Mouse (Mus musculus) liver (tissue): ENCODE measurements around the gene Tex46.

Experiments used
- DNase-seq: peaks from one replicate; pipeline ENCODE4 v3.0.0-alpha.2; 2020; ENCODE audit warnings: mixed read lengths

Tex46 gene

DNA sequence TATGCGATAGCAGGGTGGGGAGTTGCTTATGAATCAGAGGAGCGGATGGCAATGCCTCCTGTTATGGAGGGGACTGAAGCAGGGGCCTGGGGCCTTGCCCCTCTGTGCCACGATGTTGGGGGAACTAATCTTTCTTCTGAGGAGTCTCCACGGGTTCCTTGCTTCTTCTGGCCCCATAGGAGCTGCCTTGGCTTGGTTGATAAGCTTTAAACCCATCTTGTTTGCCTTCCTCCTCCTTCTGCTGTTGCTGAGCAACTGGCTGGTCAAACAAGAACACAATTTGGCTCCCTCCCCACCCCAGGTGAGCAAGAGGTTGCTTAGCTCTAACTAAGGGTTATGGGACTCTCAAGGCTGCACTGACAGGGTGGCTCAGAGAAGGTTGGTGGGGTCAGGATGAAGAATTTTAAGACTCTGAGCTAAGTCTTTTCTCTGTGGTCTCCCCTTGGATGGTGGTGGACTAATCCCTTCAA lies at the start of gene Tex46:
Gene Tex46 (plus strand): TSS at position 51 of the 470 bp plus-strand sequence.
- no peak for DNase-seq

- DNase-seq, result no peak
These were observed 47.5 kb upstream of the Tex46 start for GRCm38 (mm10) chr4:136562755-136563154.

GRCm38 (mm10) chr4:136568629-136569028 lies 41.6 kb upstream of the Tex46 start:
- DNase-seq, result no peak

- DNase-seq, result no peak
These were observed 40.2 kb upstream of the Tex46 start for GRCm38 (mm10) chr4:136569998-136570397.

- no peak for DNase-seq
These were observed 28.4 kb upstream of the Tex46 start for GRCm38 (mm10) chr4:136581885-136582284.

DNA sequence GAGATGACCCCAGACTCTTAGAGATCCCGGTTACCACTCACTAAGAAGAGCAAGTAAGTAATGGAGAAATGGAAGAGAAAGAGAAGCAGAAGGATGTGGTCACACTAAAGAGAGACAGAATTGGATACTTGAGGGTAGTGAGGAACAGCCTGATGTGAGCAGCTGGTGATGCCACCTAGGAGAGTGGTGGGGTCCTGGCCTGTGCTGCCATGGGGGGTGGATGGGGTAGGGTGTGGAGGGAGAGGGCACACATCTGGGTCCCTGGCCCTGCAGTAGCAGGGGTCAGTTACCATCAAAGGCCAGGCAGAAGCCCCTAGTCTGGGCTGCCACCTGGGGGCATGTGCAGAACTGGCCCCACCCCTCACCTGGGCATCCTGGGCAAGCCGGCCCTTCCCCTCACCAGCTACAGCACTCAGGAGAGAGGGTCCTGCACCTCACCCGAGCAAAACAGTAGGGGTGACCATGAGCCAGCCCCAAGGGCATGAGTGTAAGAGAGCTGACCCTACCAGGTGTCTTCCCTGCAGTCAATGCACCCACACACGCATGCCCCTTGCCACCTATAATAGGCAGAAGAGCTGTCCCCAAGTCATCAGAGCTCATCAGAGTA lies 22.9 kb upstream of the Tex46 start:
- no peak for DNase-seq

DNA sequence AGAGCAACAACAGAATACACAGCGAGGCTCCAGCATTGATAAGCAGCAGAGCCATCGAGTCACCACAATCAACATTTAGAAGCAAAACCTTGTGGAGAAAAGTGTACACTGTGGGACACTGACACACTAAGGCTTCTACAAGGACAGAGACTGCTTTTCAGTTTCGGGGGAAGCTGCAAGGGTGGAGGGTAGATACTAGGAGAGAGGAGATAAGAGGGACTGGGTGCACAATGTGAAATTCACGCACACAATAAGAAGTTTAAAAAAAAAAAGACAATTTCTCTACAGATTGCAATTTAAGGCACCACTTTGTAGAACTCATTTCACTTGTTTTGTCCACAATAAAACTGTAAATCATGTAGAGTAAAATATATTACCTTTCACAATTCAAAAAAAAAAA lies 22.2 kb upstream of the Tex46 start:
- peak; percentile 16 for DNase-seq

DNA sequence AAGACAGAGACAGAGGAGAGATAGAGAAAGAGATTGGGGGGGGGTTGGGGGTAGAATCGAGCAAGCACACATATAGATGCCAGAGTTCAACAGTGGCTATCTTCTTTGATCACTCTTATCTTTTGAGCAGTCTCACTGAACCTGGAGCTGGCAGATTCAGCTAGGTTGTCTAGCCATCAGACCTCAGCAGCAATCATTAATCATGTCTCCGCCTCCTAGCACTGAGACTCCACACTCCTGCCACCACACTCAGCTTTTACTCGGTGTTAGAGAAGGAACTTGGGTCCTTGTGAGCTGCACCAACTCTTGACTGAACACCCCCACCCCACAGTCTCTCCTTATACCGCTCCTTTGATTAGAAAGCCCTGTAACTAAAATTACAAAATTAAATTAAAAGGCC lies 18.1 kb upstream of the Tex46 start:
- DNase-seq, result no peak

DNA sequence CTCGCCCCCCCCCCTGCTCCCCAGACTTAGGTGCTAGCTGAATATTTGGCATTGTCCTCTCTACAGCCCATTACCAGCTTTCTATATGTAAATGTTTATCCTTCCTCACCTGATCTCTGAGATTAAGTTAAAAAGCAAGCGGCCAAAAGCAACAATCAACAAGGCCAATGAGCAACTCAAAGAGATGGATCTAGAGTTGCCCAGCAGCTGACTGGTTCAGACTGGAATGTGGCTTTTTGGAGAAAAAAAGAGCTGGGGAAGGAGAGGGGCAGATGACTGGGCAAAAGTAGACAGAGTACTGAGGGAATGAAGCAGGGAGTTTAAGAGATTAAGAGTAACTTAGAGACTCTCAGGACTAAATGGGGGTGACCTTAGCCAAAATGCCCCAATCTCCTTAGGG lies 16.2 kb upstream of the Tex46 start:
- no peak for DNase-seq

GRCm38 (mm10) chr4:136595221-136595620 lies 15.0 kb upstream of the Tex46 start:
- no peak for DNase-seq

DNA sequence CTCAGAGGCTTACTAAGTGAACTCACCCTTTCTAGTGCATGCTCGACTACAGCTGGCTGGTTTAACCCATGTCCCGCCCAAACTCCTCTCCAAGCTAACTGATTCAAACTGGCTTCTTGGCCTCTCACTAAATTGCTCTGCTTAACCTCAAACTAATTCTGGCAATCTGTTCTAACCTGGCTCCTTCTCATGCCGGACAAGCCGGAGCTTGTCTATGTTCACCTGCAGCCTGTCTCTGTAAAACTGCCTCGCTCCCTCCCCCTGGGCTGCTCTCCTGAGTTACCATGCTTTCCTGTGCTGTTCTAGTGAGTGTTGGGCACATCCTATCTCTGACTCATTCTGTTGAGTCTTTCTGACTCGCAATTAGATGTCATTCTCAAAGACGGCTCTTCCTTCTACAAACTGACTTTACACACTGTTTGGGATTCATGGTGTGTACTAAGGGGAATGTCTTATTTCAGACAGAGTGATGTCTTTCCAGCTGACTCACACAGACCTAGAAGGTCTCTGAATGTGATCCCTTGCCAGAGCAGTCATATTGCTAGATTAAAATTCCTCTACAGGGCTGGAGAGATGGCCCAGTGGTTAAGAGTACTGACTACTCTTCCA lies 11.9 kb upstream of the Tex46 start:
- DNase-seq, result no peak

GRCm38 (mm10) chr4:136599869-136600268 lies 10.4 kb upstream of the Tex46 start:
- DNase-seq, result no peak

GRCm38 (mm10) chr4:136600536-136600935 lies 9.7 kb upstream of the Tex46 start:
- DNase-seq, result no peak

GRCm38 (mm10) chr4:136601476-136601875 lies 8.8 kb upstream of the Tex46 start:
- DNase-seq, result peak; percentile 60

GRCm38 (mm10) chr4:136602018-136602554 lies 8.2 kb upstream of the Tex46 start:
- DNase-seq, result peak; percentile 69

GRCm38 (mm10) chr4:136602568-136602967 lies 7.7 kb upstream of the Tex46 start, which contains the start of gene Kdm1a:
Gene Kdm1a, minus strand, starts transcription at chr4:136602723.
- peak; percentile 96 for DNase-seq

GRCm38 (mm10) chr4:136605756-136606485 lies 4.3 kb upstream of the Tex46 start:
- DNase-seq, result no peak

GRCm38 (mm10) chr4:136613657-136614056 lies 3.4 kb downstream of the Tex46 start:
- no peak for DNase-seq

- DNase-seq, result no peak
These were observed 11.1 kb downstream of the Tex46 start for GRCm38 (mm10) chr4:136621336-136621735.

GRCm38 (mm10) chr4:136621956-136622355 lies 11.7 kb downstream of the Tex46 start:
- DNase-seq, result no peak

DNA sequence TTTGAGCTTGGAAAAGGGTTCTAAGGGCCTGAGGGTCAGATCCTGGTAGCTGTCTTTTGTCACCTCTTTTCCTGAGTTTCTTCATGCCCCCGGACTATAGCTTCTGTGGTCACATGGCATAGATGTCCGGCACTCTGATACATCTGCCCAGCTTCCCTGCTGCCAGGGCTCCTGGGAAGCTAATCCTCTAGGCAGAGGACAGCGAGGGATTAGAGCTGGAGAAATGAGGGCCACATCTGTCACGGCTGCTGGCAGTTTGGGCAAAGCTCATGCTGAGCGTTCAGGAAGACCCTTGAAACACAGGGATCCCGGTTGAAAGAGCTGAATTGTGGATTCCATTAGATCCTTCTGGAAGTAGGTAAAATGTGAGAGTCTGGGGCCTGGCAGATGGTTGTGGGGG lies 12.2 kb downstream of the Tex46 start, which contains the start of gene Lactbl1:
Gene Lactbl1 (plus strand): TSS at position 234 of the 400 bp plus-strand sequence.
- no peak for DNase-seq

GRCm38 (mm10) chr4:136626590-136626989 lies 16.4 kb downstream of the Tex46 start:
- DNase-seq, result no peak

GRCm38 (mm10) chr4:136631237-136631994 lies 21.2 kb downstream of the Tex46 start:
- DNase-seq, result no peak
